Mouse (Mus musculus): ENCODE measurements at regions not wholly inside any gene's neighbourhood (a gene's known extent, or its start where the extent isn't known, plus 50 kb on each side); places are given as distances from the start of the nearest gene placed in this dataset.
"Not testable (repeated sequence)": the region's sequence is repeated elsewhere in the genome, so short reads cannot be mapped to it uniquely, and the experiment has no call there.

DNA sequence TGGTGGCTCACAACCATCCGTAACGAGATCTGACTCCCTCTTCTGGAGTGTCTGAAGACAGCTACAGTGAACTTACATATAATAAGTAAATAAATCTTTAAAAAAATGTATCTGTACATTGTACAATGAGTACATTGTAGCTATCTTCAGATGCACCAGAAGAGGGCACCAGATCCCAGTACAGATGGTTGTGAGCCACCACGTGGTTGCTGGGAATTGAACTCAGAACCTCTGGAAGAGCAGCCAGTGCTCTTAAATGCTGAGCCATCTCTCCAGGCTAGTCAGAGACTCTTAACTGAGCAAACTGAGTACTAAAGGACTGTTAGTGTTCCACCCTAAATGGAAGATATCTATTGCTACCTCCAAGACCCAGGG lies 85.1 kb upstream of the Tbl1x start:
- H3K27me3 ChIP-seq (ENCODE audit: control insufficient read depth, insufficient read depth, low read depth, low read length); H3K27ac ChIP-seq (ENCODE audit: low read length); H3K4me1 ChIP-seq (ENCODE audit: control insufficient read depth, low read depth, low read length); H3K4me3 ChIP-seq (ENCODE audit: low read depth, low read length); H3K4me2 ChIP-seq (ENCODE audit: low read depth, low read length); ATAC-seq (ENCODE audit: low read depth); H3K36me3 ChIP-seq (ENCODE audit: control insufficient read depth, insufficient read depth); H3K9ac ChIP-seq (ENCODE audit: low read depth, low read length); H3K9me3 ChIP-seq (replicated peaks; ENCODE audit: control insufficient read depth, low read length): not testable (repeated sequence)
- WGBS (ENCODE audit: insufficient replicate concordance): 43% methylated on average over 3 of the region's 3 CpGs

DNA sequence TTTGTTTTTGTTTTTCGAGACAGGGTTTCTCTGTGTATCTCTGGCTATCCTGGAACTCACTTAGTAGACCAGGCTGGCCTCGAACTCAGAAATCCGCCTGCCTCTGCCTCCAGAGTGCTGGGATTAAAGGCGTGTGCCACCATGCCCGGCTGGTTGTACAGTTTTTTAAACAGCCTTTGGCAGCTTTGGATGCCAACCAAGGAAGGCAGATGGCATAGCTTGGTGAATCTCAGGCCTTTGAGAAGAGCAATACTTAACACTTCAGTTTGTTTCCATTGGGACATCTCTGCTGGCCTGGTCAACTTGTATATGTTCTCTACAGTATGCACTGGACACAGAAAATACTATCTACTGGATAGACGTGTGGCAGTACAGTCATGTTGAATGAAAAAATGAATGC lies 84.0 kb upstream of the Tbl1x start:
- not testable (repeated sequence) for H3K9me3 ChIP-seq (replicated peaks; ENCODE audit: control insufficient read depth, low read length); H3K27me3 ChIP-seq (ENCODE audit: control insufficient read depth, insufficient read depth, low read depth, low read length); H3K4me2 ChIP-seq (ENCODE audit: low read depth, low read length); H3K9ac ChIP-seq (ENCODE audit: low read depth, low read length); H3K27ac ChIP-seq (ENCODE audit: low read length); H3K36me3 ChIP-seq (ENCODE audit: control insufficient read depth, insufficient read depth); H3K4me1 ChIP-seq (ENCODE audit: control insufficient read depth, low read depth, low read length); ATAC-seq (ENCODE audit: low read depth); H3K4me3 ChIP-seq (ENCODE audit: low read depth, low read length)
- 68% methylated on average over 6 of the region's 6 CpGs for WGBS (ENCODE audit: insufficient replicate concordance)

DNA sequence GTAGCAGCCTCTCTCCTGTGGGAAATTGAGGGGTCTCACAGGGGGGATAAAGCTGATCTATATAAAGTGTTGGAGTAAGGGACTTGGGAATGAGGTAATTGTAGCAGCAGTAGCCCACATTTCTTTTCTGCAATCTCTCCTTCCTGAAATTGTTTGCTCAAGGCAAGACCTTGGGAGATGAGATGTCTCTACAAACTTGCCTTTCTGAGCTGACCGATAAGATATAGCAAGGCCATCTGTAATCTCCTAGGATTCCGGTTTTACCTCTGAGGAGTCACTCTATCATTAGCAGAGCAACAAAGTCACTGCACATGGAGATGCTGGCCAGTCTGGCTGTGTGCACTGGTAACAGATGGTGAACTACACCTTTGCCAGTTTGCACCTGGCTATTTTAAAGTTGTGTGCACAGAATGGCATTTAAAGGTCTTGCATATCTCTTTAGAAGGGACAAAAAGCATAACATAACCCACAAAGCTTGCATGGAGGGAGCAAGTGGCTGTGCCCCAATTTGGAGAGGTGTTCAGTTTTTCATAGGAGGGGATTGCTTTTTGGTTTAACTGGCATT lies 78.7 kb upstream of the Tbl1x start:
- no peak overlapping the region for H3K4me3 ChIP-seq (ENCODE audit: low read depth, low read length)
- peaks cover 4% of the 10 kb centered on the region; the same call in 1 of the 2 replicates for H3K4me1 ChIP-seq (ENCODE audit: control insufficient read depth, low read depth, low read length)
- H3K27ac ChIP-seq (ENCODE audit: low read length): no peak overlapping the region
- no peaks in the 10 kb centered on the region for H3K9me3 ChIP-seq (replicated peaks; ENCODE audit: control insufficient read depth, low read length)
- no peaks in the 10 kb centered on the region for H3K27me3 ChIP-seq (ENCODE audit: control insufficient read depth, insufficient read depth, low read depth, low read length)
- ATAC-seq (ENCODE audit: low read depth): no peak
- no peaks in the 10 kb centered on the region for H3K36me3 ChIP-seq (ENCODE audit: control insufficient read depth, insufficient read depth)
- 38% methylated on average over 2 of the region's 2 CpGs for WGBS (ENCODE audit: insufficient replicate concordance)
- no peak overlapping the region for H3K4me2 ChIP-seq (ENCODE audit: low read depth, low read length)
- H3K9ac ChIP-seq (ENCODE audit: low read depth, low read length): no peak overlapping the region

DNA sequence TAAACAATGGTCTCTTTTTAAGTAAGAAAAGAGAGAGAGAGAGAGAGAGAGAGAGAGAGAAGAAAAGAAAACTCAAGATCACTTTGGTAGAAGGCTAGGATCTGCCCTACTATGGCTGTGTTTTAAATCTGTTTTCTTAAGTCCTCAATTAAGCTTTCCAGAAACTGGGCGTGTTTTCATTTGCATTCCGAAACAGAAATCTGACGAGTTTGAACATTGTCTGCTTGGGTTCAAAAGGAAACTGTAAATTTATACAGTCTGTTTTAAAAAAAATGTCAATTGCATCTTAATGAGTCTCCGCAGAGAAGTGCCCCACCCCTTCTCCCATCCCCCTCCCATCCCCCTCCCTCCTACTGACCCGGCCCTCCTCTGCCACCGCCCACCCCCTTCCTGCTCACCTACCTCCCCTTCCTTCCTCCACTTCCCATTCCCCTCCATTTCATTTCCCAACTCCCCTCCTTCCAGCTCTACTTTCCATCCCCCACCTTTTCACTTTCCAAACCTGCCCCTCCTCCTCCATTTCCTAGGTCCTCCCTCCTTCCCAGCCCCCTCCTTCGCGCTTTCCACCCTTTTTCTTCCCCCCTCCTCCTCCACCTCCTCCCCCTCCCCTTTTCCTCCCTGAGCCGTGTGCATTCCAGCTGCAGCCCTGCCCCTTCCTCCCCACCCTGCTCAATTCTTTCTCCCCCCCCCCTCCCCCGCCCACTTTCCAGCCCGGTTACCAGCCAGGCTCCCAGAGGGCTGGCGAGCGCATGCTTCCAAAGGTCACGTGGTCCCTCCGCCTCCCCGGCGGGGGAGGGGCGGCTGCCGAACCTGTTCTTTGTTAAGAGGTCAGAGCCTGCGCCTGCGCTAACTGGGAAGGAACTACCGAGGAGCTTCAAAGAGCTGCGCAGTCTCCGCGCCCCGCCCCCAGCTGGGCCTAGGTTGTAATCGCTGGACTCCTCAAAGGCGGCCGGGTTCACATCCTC lies 77.7 kb upstream of the Tbl1x start:
- H3K27me3 ChIP-seq (ENCODE audit: control insufficient read depth, insufficient read depth, low read depth, low read length): no peaks in the 10 kb centered on the region
- no peak overlapping the region for H3K27ac ChIP-seq (ENCODE audit: low read length)
- peaks cover 4% of the 10 kb centered on the region; the same call in 1 of the 2 replicates for H3K4me1 ChIP-seq (ENCODE audit: control insufficient read depth, low read depth, low read length)
- H3K4me3 ChIP-seq (ENCODE audit: low read depth, low read length): peak overlapping the region; percentile 40
- H3K9me3 ChIP-seq (replicated peaks; ENCODE audit: control insufficient read depth, low read length): no peaks in the 10 kb centered on the region
- peak overlapping the region; percentile 53 for H3K4me2 ChIP-seq (ENCODE audit: low read depth, low read length)
- WGBS (ENCODE audit: insufficient replicate concordance): 11% methylated on average over 27 of the region's 29 CpGs
- H3K36me3 ChIP-seq (ENCODE audit: control insufficient read depth, insufficient read depth): no peaks in the 10 kb centered on the region
- no peak overlapping the region for H3K9ac ChIP-seq (ENCODE audit: low read depth, low read length)
- peak; percentile 88 for ATAC-seq (ENCODE audit: low read depth)

DNA sequence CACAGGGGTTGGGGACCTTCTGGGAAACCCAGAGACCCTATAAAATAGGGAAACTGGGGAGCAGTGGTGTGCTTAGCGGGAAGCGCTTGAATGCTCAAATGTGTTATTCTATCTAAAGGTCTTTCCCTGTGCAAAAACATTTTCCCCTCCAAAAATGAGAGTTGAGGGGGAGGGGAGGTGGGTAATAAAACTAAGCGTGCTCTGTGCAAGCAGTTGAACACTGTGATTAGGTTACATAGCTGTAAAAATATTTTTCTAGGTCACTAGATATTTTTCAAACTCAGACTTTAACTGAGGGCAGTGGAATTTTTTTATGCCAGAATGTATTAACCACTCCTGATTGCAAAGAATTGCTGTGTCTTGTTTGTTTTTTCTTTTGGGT lies 77.0 kb upstream of the Tbl1x start:
- Histone ChIP-seq H3K36me3 (ENCODE audit: control insufficient read depth, insufficient read depth) (no peaks in the 10 kb centered on the region), H3K9me3 (replicated peaks; ENCODE audit: control insufficient read depth, low read length) (no peaks in the 10 kb centered on the region), H3K4me1 (ENCODE audit: control insufficient read depth, low read depth, low read length) (peaks cover 4% of the 10 kb centered on the region; the same call in 1 of the 2 replicates), H3K4me2 (ENCODE audit: low read depth, low read length) (peak overlapping the region; percentile 53), H3K9ac (ENCODE audit: low read depth, low read length) (no peak overlapping the region), H3K4me3 (ENCODE audit: low read depth, low read length) (peak overlapping the region; percentile 40), H3K27ac (ENCODE audit: low read length) (no peak overlapping the region), H3K27me3 (ENCODE audit: control insufficient read depth, insufficient read depth, low read depth, low read length) (no peaks in the 10 kb centered on the region)
- 19% methylated on average over 3 of the region's 3 CpGs for WGBS (ENCODE audit: insufficient replicate concordance)
- ATAC-seq (ENCODE audit: low read depth): no peak

DNA sequence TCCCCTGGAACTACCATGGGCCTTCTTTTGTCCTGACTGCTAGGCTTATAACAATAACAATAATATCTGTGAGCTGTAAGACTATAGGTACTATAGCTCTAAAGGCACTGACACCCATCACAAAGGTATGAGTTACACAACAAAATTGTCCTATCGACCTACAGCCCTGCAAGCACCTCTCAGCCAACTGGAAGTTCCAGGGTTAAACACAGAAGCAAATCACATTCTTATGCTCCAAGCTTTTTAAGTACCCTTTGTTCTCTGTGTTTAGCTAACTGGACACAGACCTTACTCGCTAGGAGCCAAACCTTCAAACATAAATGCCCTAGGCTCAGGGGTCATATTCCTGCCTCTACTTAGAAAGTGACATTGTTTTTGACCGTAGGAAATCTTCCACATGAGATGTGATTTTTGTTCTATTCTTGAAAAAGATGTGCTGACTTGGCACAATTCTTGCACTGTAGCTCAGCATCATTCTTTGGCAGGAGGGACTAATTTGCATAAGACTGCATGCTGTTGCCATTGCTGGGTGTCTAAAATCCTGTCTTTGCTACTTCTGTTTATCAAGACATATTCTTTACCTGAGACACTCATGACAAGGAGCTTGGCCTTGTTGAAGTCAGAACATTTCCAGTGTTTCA lies 66.8 kb upstream of the Tbl1x start:
- H3K4me1 ChIP-seq (ENCODE audit: control insufficient read depth, low read depth, low read length): no peaks in the 10 kb centered on the region
- no peaks in the 10 kb centered on the region for H3K9me3 ChIP-seq (replicated peaks; ENCODE audit: control insufficient read depth, low read length)
- no peak overlapping the region for H3K27ac ChIP-seq (ENCODE audit: low read length)
- H3K27me3 ChIP-seq (ENCODE audit: control insufficient read depth, insufficient read depth, low read depth, low read length): no peaks in the 10 kb centered on the region; the same call in 1 of the 2 replicates
- no peak overlapping the region for H3K4me2 ChIP-seq (ENCODE audit: low read depth, low read length)
- H3K36me3 ChIP-seq (ENCODE audit: control insufficient read depth, insufficient read depth): no peaks in the 10 kb centered on the region
- H3K9ac ChIP-seq (ENCODE audit: low read depth, low read length): no peak overlapping the region
- ATAC-seq (ENCODE audit: low read depth): no peak
- WGBS (ENCODE audit: insufficient replicate concordance): 46% methylated on average over 3 of the region's 3 CpGs
- H3K4me3 ChIP-seq (ENCODE audit: low read depth, low read length): no peak overlapping the region

DNA sequence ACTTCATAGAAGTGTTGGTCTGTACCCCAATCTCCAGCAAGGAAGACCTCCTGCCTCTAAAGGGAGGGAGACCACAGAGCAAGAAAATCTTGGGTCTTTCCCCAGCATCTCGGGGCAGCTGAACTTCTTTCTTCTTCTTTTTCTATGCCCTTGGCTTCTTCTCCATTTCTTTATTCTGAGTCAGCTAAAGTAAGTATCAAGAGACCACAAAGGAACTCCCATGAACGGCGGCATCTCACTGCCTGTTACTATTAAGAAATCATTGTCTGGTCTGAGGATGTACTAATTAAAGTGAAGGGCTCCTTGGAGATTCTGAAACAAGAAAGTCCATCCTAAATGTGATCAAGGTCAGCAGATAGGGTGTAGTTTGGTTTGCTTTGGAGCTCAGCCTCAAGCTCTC lies 64.1 kb upstream of the Tbl1x start:
- Histone ChIP-seq H3K27me3 (ENCODE audit: control insufficient read depth, insufficient read depth, low read depth, low read length) (no peaks in the 10 kb centered on the region; the same call in 1 of the 2 replicates), H3K4me3 (ENCODE audit: low read depth, low read length) (no peak overlapping the region), H3K36me3 (ENCODE audit: control insufficient read depth, insufficient read depth) (no peaks in the 10 kb centered on the region), H3K9ac (ENCODE audit: low read depth, low read length) (no peak overlapping the region), H3K9me3 (replicated peaks; ENCODE audit: control insufficient read depth, low read length) (no peaks in the 10 kb centered on the region), H3K27ac (ENCODE audit: low read length) (no peak overlapping the region), H3K4me1 (ENCODE audit: control insufficient read depth, low read depth, low read length) (no peaks in the 10 kb centered on the region), H3K4me2 (ENCODE audit: low read depth, low read length) (no peak overlapping the region)
- 51% methylated on average over 3 of the region's 3 CpGs for WGBS (ENCODE audit: insufficient replicate concordance)
- no peak for ATAC-seq (ENCODE audit: low read depth)

DNA sequence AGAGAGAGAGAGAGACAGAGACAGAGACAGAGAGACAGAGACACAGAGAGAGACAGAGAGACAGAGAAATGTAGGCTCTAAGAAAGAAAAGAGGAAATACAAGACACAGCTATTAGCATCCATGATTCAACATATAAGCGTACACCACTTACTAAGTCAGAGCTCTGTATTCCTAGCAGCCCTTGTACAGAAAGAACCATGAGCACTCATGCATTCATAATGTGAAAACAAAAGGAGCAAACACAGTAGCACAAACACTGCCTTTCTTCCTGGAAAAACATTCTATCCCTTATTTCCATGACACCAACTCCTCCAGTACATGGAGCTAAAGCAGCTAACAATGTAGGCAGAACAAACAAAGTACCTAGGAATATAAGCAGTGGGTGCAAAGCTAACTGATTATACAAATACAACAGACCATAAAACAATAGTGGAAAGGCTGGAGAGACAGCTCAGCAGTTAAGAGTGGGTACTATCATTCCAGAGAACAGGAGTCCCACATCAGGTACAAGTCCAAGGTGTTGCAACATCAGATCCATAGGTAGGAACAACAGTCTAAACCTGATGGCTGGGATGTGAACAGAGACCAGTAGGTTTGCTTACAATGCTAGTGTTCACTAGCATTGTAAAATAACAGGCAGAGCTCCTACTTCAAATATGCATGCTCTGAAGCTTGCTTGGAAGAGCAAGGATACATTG lies 58.7 kb upstream of the Tbl1x start:
- H3K4me2 ChIP-seq (ENCODE audit: low read depth, low read length): no peak overlapping the region
- H3K9ac ChIP-seq (ENCODE audit: low read depth, low read length): no peak overlapping the region
- WGBS (ENCODE audit: insufficient replicate concordance): 86% methylated on average over 1 of the region's 1 CpGs
- H3K4me1 ChIP-seq (ENCODE audit: control insufficient read depth, low read depth, low read length): no peaks in the 10 kb centered on the region
- H3K27ac ChIP-seq (ENCODE audit: low read length): no peak overlapping the region
- no peaks in the 10 kb centered on the region for H3K9me3 ChIP-seq (replicated peaks; ENCODE audit: control insufficient read depth, low read length)
- H3K36me3 ChIP-seq (ENCODE audit: control insufficient read depth, insufficient read depth): no peaks in the 10 kb centered on the region
- 0 out of 2 replicates have a peak, but pooled peaks have one; percentile 53 for ATAC-seq (ENCODE audit: low read depth)
- no peak overlapping the region for H3K4me3 ChIP-seq (ENCODE audit: low read depth, low read length)
- no peaks in the 10 kb centered on the region for H3K27me3 ChIP-seq (ENCODE audit: control insufficient read depth, insufficient read depth, low read depth, low read length)

Measured in liver, embryonic 16.5 days (tissue).